Mouse (Mus musculus) cerebellum, postnatal 4 days (tissue): ENCODE measurements around the gene Zic2.

Source experiments
- DNase-seq, 2 experiments: peaks; one replicate each; pipeline ENCODE4 v3.0.0; 2022; ENCODE audit warnings: low spot score in 2 of 2, mixed read lengths in 1 of 2

The Zic2 gene

GRCm38 (mm10) chr14:122476041-122476821, 996 bp downstream of the Zic2 start:
- peak in 1 of 2 experiments; percentile 37 for DNase-seq

DNA sequence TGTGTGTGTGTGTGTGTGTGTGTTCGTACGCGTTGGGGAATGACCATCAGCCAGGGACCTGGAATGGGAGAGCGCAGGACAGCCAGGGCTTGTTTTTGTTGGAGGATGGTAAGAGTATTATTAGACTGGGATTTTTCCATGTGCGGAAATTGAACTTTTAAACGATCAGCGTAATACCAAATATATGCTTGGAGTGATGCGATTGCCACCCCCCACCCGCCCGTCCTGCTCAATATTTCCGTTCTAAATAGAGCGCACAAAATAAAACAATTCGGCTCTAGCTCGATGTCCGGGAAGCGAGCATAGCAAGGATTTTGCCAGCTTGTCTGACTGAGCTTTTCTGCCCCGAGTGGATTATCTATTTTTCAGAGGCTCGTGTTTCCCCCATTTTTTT, 1.6 kb downstream of the Zic2 start:
- DNase-seq: no peak

- peak in 1 of 2 experiments; percentile 23 for DNase-seq
Measured at GRCm38 (mm10) chr14:122477261-122477671, 2.0 kb downstream of the Zic2 start.

DNA sequence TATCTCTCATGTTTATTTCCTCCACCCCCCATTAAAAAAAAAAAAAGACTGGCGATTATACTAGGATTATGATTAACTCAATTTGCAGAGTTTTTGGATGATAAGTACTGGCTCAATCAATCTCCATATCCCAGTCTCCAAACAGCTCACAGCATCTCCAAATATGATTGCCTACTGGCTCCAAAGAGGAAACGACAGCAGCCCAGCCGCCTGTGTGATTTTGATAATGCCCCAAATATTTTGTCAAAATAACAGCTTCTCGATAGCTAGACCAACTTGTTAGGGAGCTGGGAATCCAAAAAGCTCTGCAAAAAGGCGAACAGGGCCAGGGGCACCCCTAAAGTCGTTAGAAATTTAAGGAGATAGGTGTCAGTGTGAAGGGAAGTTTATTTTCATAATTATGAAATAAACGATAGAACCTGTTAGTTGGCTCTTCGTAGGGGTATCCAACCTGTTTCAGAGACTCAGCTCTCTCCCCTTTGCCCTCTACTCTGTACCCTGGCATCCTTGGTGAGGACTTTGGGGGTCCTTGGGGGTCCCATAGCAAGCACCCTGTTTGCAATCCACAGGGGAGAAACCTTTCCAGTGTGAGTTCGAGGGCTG, 2.8 kb downstream of the Zic2 start:
- no peak for DNase-seq

- peak in 1 of 2 experiments; percentile 50 for DNase-seq
Measured at GRCm38 (mm10) chr14:122478574-122479011, 3.4 kb downstream of the Zic2 start.

GRCm38 (mm10) chr14:122479461-122480109, 4.3 kb downstream of the Zic2 start:
- peak in 1 of 2 experiments; percentile 1 for DNase-seq

GRCm38 (mm10) chr14:122480355-122480754, 5.1 kb downstream of the Zic2 start:
- DNase-seq: peak in 1 of 2 experiments; percentile 6

- DNase-seq: peak in 1 of 2 experiments; percentile 42
Measured at GRCm38 (mm10) chr14:122481181-122481580, 5.9 kb downstream of the Zic2 start.

GRCm38 (mm10) chr14:122482081-122483023, 7.1 kb downstream of the Zic2 start:
- peak in 1 of 2 experiments; percentile 48 for DNase-seq

DNA sequence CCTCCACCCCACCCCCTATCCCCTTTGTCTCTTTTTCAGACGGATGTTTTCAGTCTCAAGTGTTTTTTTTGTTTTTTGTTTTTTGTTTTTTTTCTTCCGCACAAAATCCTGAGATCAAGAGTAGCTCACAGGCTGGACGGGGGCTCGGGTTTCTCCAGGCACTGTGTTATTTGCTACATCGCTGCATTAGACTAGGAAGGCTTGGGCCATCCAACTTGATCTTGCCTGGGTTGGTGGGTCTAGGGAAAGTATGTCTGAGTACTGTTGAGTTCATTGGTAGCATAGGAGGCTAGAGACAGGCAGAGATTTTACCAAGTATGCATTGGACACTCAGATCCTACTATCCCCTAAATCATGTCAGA, 7.8 kb downstream of the Zic2 start:
- peak in 1 of 2 experiments; percentile 17 for DNase-seq

GRCm38 (mm10) chr14:122483556-122484421, 8.6 kb downstream of the Zic2 start:
- peak in 1 of 2 experiments; percentile 41 for DNase-seq

DNA sequence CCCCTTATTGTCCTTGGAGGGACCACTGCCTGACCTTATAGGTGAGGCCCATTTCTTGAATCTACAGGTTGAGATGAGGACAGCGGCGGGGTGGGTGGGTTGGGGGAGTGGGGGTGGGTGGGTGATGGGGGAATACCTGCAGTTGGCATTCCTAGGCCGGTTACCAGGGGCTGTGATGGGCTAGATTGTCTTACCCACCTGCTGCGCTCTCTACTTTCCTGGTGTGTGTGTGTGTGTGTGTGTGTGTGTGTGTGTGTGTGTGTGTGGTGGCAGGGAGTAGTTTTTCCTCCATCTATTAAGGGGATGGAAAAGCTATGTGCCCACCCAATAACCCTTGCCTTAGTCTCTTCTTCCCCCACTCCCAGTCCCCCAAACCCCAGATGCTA, 9.2 kb downstream of the Zic2 start:
- DNase-seq: peak in 1 of 2 experiments; percentile 22

- peak in 1 of 2 experiments; percentile 52 for DNase-seq
Measured at GRCm38 (mm10) chr14:122484844-122485551, 9.8 kb downstream of the Zic2 start.

- DNase-seq: peak in 1 of 2 experiments; percentile 23
Measured at GRCm38 (mm10) chr14:122485635-122486181, 10.5 kb downstream of the Zic2 start.

DNA sequence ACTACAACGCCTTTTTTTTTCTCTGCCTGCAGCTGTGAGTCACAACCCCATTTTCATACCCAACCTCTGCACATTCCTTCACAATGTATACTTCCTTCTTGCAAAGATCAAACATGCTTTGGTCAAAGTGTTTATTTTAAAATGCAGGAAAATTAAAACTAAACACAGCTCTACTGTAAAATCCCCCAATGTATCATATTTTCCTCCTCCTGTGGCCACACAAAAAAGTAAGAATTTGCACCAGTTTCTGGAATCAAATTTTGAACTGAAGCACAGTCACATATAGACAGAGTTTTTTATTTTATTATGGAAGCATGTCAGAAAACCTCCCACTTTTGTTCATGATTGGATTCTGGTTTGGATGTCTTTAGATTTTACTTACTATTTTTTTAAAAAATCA, 11.4 kb downstream of the Zic2 start:
- DNase-seq: peak in 1 of 2 experiments; percentile 1

DNA sequence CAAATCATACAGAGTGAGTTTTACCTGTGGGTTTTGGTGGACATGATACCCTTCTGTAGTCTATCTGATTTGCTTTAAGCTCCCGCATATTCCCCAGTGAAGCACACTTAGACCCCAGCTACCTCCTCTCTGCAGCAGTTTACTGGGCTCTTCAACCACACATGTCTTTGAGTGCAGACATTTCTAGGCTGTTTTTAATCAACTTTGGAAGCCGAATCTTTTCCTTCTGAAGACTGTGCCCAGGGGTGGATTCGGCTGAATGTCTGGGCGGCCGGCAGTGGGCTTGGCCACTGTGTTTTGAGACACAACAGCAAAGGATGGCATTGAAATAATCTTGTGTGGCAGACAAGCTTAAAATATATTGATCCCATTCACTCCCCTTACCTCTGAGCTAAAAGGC, 12.1 kb downstream of the Zic2 start:
- no peak for DNase-seq

DNA sequence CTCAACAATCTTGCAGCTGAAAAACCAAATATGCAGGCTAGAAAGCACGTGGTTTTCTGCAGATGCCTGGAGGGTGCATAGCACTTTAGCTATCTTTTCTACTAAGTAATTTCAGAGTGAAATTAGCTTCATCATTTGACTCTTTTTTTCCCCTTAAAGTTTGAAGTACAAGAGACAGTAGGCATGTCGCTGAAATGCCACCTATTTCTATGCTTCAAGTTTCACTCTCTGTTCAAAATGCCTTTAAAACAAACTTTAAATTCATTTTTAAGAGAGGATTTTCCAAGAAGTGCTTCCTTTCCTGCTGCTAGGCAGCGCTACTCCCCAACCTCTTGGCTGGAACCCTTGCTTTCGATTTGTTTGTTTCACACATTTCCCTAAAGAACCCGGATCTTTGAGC, 13.8 kb downstream of the Zic2 start:
- DNase-seq: no peak

GRCm38 (mm10) chr14:122489686-122490414, 14.6 kb downstream of the Zic2 start:
- no peak for DNase-seq
